Mouse (Mus musculus): Measurements from ENCODE around the gene Akap2.

- no peak for TF ChIP-seq CTCF (IDR thresholded peaks at IDR 0.05; ENCODE audit: low read depth)
- no peak for TF ChIP-seq EP300 (IDR thresholded peaks at IDR 0.05; ENCODE audit: low read depth)
Measured at GRCm38 (mm10) chr4:57738856-57739552, 21.5 kb downstream of the Akap2 start.

All from liver, embryonic 14.5 days (tissue).